Mouse (Mus musculus) splenic B cell, adult 2 months (primary cell): ENCODE data around the gene Orm1.

Experiments used
- DNase-seq: peaks from one replicate; pipeline ENCODE4 v3.0.0-alpha.2; 2011; ENCODE audit warnings: low read depth, low spot score
- H3K27me3 ChIP-seq: 2 replicates; pipeline ENCODE4 v1.6.1; 2012; ENCODE audit warnings: mild to moderate bottlenecking, low read length, moderate library complexity, mixed read lengths; ENCODE audit not compliant: control insufficient read depth, poor library complexity, insufficient read depth, severe bottlenecking
- H3K36me3 ChIP-seq: 2 replicates; pipeline ENCODE4 v1.6.1; 2012; ENCODE audit warnings: mild to moderate bottlenecking, low read length, moderate library complexity, mixed read lengths; ENCODE audit not compliant: control insufficient read depth, poor library complexity, insufficient read depth, severe bottlenecking

Orm1 gene

GRCm38 (mm10) chr4:63375367-63375766 is 31.0 kb downstream of the Orm1 start:
- peaks cover 55% of the 10 kb centered on the region for H3K36me3 ChIP-seq
- no peak for DNase-seq
- no peaks in the 10 kb centered on the region for H3K27me3 ChIP-seq

GRCm38 (mm10) chr4:63377483-63377882 is 33.1 kb downstream of the Orm1 start:
- Histone ChIP-seq H3K36me3 (peaks cover 42% of the 10 kb centered on the region), H3K27me3 (no peaks in the 10 kb centered on the region)
- DNase-seq = no peak

- Histone ChIP-seq H3K36me3 (peaks cover 24% of the 10 kb centered on the region), H3K27me3 (no peaks in the 10 kb centered on the region)
- DNase-seq = no peak
Measured at GRCm38 (mm10) chr4:63382676-63383369, 38.5 kb downstream of the Orm1 start.

GRCm38 (mm10) chr4:63383474-63383873 is 39.1 kb downstream of the Orm1 start:
- Histone ChIP-seq H3K27me3 (no peaks in the 10 kb centered on the region), H3K36me3 (peaks cover 23% of the 10 kb centered on the region)
- no peak for DNase-seq

GRCm38 (mm10) chr4:63384262-63384661 is 39.9 kb downstream of the Orm1 start:
- H3K36me3 ChIP-seq = peaks cover 18% of the 10 kb centered on the region
- no peak for DNase-seq
- H3K27me3 ChIP-seq = no peaks in the 10 kb centered on the region

- Histone ChIP-seq H3K27me3 (no peaks in the 10 kb centered on the region), H3K36me3 (peaks cover 19% of the 10 kb centered on the region)
- no peak for DNase-seq
Measured at GRCm38 (mm10) chr4:63385253-63385652, 40.9 kb downstream of the Orm1 start.

GRCm38 (mm10) chr4:63385784-63386183 is 41.4 kb downstream of the Orm1 start:
- Histone ChIP-seq H3K27me3 (no peaks in the 10 kb centered on the region), H3K36me3 (peaks cover 23% of the 10 kb centered on the region)
- DNase-seq = peak; percentile 95

GRCm38 (mm10) chr4:63388029-63388428 is 43.7 kb downstream of the Orm1 start:
- no peaks in the 10 kb centered on the region for H3K27me3 ChIP-seq
- peaks cover 20% of the 10 kb centered on the region for H3K36me3 ChIP-seq
- no peak for DNase-seq

GRCm38 (mm10) chr4:63389121-63389886 is 44.9 kb downstream of the Orm1 start:
- DNase-seq = peak; percentile 74
- no peaks in the 10 kb centered on the region for H3K27me3 ChIP-seq
- H3K36me3 ChIP-seq = peaks cover 19% of the 10 kb centered on the region

GRCm38 (mm10) chr4:63389887-63390528 is 45.6 kb downstream of the Orm1 start:
- H3K36me3 ChIP-seq = peaks cover 21% of the 10 kb centered on the region
- no peaks in the 10 kb centered on the region for H3K27me3 ChIP-seq
- peak; percentile 69 for DNase-seq

GRCm38 (mm10) chr4:63391322-63391721 is 47.0 kb downstream of the Orm1 start:
- Histone ChIP-seq H3K36me3 (peaks cover 29% of the 10 kb centered on the region), H3K27me3 (no peaks in the 10 kb centered on the region)
- no peak for DNase-seq
